Mouse (Mus musculus) cortical plate, adult 2 months (tissue): ENCODE results near the gene Borcs6.

Source experiments
- CTCF ChIP-seq: fragments of 200-500 bp; IDR thresholded peaks from 2 replicates; pipeline ENCODE4 v1.5.1; 2011; ENCODE audit warnings: mild to moderate bottlenecking, control low read depth, low read length; ENCODE audit not compliant: insufficient read depth; ENCODE audit errors: extremely low read depth
- POLR2A ChIP-seq: fragments of 200-500 bp; IDR thresholded peaks from 2 replicates; pipeline ENCODE4 v1.6.1; 2011; ENCODE audit warnings: mild to moderate bottlenecking, low read length, control low read depth; ENCODE audit not compliant: insufficient read depth; ENCODE audit errors: extremely low read depth

DNA sequence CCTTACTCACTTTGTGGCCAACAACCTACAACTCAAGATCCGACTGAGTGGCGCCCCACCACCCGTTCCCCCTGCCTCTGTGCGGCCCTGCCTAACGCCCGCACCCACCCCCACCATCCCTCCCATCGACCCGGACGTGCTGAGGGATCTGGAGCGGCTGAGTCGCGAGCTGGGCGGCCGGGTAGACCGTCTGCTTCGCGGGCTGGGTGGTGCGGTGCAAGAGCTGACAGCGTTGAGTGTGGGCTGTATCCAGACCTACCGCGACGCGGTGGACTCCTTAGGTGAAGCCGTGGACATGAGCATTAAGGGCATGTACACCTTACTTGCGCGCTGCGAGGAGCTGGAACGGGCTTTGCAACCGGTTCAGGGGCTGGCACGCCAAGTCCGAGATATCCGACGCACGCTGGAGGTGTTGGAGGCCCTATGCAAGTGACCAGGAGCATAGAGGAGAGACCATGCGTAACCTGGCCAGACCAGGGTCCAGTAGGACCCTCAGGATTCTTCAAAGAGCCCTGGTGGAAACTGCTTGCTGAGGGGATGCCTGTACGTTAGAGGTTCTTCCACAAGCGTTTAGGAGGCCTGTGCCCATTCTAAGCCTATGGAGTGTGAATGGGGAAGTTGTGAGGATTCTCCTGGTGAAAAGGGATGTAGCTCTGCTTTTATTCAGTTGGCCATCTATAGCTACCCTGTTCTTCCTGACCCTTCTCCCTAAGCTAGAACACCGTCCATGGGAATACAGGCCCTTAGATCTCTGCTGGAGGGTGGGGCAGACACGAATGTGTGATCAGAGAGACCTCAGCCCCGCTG lies 1.1 kb downstream of the Borcs6 start:
- no peak for TF ChIP-seq POLR2A
- TF ChIP-seq CTCF, result no peak
